In genomic region chr13:12460443-12460842, GRCm38 (mm10) we compare ENCODE assay signal across 7 mouse cellular contexts. TPM values are rescaled to one million over a fixed set of nuclear protein-coding genes. Genes with fewer than 3 reads are reported as not detected.
DNase-seq lines count a peak whose midpoint lies in the region; ATAC-seq and TF ChIP-seq lines count a peak whose summit lies in the region.

No protein-coding gene starts in this region.

- WGBS in hindbrain, embryonic 16.5 days: 8% methylated on average over 8 of the region's 8 CpGs

- no peak for TF ChIP-seq CTCF in Patski (IDR thresholded peaks at IDR 0.05)

- POLR2A ChIA-PET in Patski (lab: Charles Lee): interaction anchor here (0.6 kb wide), 3 partner anchors 30 to 233 kb away, joined by 3 to 4 read pairs (median 4); no protein-coding TSS in a partner anchor

- no peaks in the 10 kb centered on the region for H3K9me3 ChIP-seq in hindbrain, embryonic 16.5 days (ENCODE audit: control insufficient read depth, low read length)

- H3K9ac ChIP-seq in hindbrain, embryonic 16.5 days (ENCODE audit: low read depth, low read length): peak overlapping the region; percentile 80

- peak overlapping the region; percentile 78 for H3K4me2 ChIP-seq in hindbrain, embryonic 16.5 days (ENCODE audit: low read length)

- H3K27me3 ChIP-seq in Patski: no peaks in the 10 kb centered on the region
- H3K27me3 ChIP-seq in hindbrain, embryonic 16.5 days (replicated peaks; ENCODE audit: control insufficient read depth, insufficient read depth, low read length): no peaks in the 10 kb centered on the region

- H3K4me3 ChIP-seq in hindbrain, embryonic 16.5 days (ENCODE audit: low read length): peak overlapping the region; percentile 79

- peak; percentile 68 for ATAC-seq in Patski
- ATAC-seq in hindbrain, embryonic 16.5 days: no peak

- CTCF ChIA-PET in Patski (lab: Charles Lee): no interaction called here

- in situ Hi-C loops in Patski (cut with MboI; ENCODE audit: low pct_unique_long_range_greater_than_20kb): no loop called here

- no peaks in the 10 kb centered on the region for H3K36me3 ChIP-seq in hindbrain, embryonic 16.5 days (ENCODE audit: control insufficient read depth, insufficient read depth, low read length)

- no peak for DNase-seq in Patski (ENCODE audit: low read depth, low spot score)
- DNase-seq in c-Kit-positive CD71-positive TER-119-positive erythroid progenitor cells, embryonic 14.5 days (ENCODE audit: low spot score): peak; percentile 59
- DNase-seq in frontal cortex, postnatal 25 days (ENCODE audit: low spot score in 2 of 2): peak; percentile 21 to 25
- DNase-seq in left cerebral cortex, adult 18-20 months (ENCODE audit: low spot score in 2 of 2): peak; percentile 54 to 69
- DNase-seq in lung, postnatal 36 days: peak; percentile 86
- DNase-seq in right cerebral cortex, postnatal 10 days (ENCODE audit: low spot score in 2 of 2): peak; percentile 66

- peaks cover 8% of the 10 kb centered on the region for H3K4me1 ChIP-seq in hindbrain, embryonic 16.5 days (ENCODE audit: control insufficient read depth, insufficient read depth, low read depth, low read length)

- peak overlapping the region; percentile 83 for H3K27ac ChIP-seq in hindbrain, embryonic 16.5 days (ENCODE audit: low read depth, low read length)

RNA-seq across cellular contexts. Expression of gene Lgals8, which starts 4.3 kb away (rescaled TPM):
- polyA plus RNA-seq in Patski (2021): 58.8 TPM
- 26.0 and 28.2 TPM in 2 replicates for polyA plus RNA-seq in hindbrain, embryonic 16.5 days (2015; fragmentation: Nextera tagmentation; extraction: Ambion mirVana)
- 10 to 100 TPM; 29.6 to 32.6 TPM for total RNA-seq in left cerebral cortex, adult 18-20 months (2021)

RNA-seq across cellular contexts. Expression of gene Edaradd, which starts 59.8 kb away (rescaled TPM):
- polyA plus RNA-seq in Patski (2021): not detected
- 2.0 and 2.1 TPM in 2 replicates for polyA plus RNA-seq in hindbrain, embryonic 16.5 days (2015; fragmentation: Nextera tagmentation; extraction: Ambion mirVana)
- under 1 TPM; 0.12 to 0.16 TPM for total RNA-seq in left cerebral cortex, adult 18-20 months (2021)
